Mouse (Mus musculus): ENCODE measurements around the gene Mfap5.

- 0 out of 2 replicates have a peak, but pooled peaks have one; percentile 25 for TF ChIP-seq POLR2A (IDR thresholded peaks at IDR 0.05; ENCODE audit: insufficient read depth, low read depth, low read length)
- no peak for TF ChIP-seq CTCF (IDR thresholded peaks at IDR 0.05)
These were observed 12.0 kb downstream of the Mfap5 start for GRCm38 (mm10) chr6:122517668-122518067.

Data from heart, adult 2 months (tissue).